Mouse (Mus musculus): Measurements from ENCODE around the gene Ddx19b. TPM values are rescaled to one million over a fixed set of nuclear protein-coding genes. Genes with fewer than 3 reads are reported as not detected.
A peak's percentile ranks its signal among the peaks of the same experiment; 100 is the strongest.
"Not testable (repeated sequence)": the region's sequence is repeated elsewhere in the genome, so short reads cannot be mapped to it uniquely, and the experiment has no call there.

Ddx19b gene
- polyA plus RNA-seq, 1 experiment from 2014 or later = 5.5 TPM

DNA sequence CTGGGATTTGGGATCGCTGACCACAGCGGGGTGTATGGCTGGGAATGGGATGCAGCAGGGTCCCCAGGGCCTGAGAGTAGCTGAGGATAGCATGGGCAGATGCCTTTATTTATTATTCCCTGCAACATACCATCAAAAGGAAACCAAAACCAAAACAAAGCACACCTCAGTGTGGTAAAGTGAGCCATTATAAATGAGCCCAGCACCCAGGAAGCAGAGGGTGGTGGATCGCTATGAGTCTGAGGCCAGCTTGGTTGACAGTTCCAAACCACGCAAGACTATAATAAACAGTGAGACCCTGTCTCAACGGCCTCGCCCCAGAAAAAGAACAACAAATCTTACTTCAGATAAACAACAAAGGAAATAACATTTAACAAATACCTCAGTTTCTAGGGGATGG, 1.5 kb downstream of the Ddx19b start:
- Histone ChIP-seq H3K4me3 (ENCODE audit: low read depth, low read length) (no peak overlapping the region), H3K9me3 (ENCODE audit: control insufficient read depth, low read length) (no peaks in the 10 kb centered on the region), H3K4me1 (ENCODE audit: control insufficient read depth, insufficient read depth, low read length) (peaks cover 10% of the 10 kb centered on the region; the same call in 1 of the 2 replicates), H3K27ac (replicated peaks; ENCODE audit: low read depth, low read length) (no peak overlapping the region), H3K36me3 (ENCODE audit: control insufficient read depth, insufficient read depth, low read length) (no peaks in the 10 kb centered on the region), H3K9ac (ENCODE audit: low read depth, low read length) (no peak overlapping the region), H3K27me3 (replicated peaks; ENCODE audit: control insufficient read depth, insufficient read depth, low read length) (peaks cover 4% of the 10 kb centered on the region; the same call in 1 of the 2 replicates), H3K4me2 (ENCODE audit: low read depth, low read length) (no peak overlapping the region)
- ATAC-seq (ENCODE audit: low read depth) (no peak), DNase-seq (ENCODE audit: low spot score) (no peak)
- 77% methylated on average over 6 of the region's 6 CpGs for WGBS

DNA sequence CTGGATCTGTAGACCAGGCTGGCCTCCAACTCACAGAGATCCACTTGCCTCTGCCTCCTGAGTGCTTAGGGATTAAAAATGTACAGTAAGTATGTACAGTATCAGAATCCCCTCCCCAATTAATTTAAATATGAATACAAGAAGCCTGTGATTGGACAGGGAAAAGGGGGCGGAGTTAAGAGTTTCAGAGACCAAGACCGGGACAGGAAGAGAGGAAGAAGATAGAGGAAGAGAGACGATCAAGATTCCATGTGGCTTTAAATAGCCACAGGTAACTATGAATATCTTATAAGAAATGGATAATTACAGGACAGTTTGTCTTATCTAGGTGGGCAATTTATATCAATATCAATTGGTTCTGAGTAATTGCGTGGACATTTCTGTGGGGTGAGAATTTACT, 2.0 kb downstream of the Ddx19b start:
- WGBS = 55% methylated on average over 4 of the region's 4 CpGs
- H3K36me3 ChIP-seq (ENCODE audit: control insufficient read depth, insufficient read depth, low read length) = no peaks in the 10 kb centered on the region
- H3K27me3 ChIP-seq (replicated peaks; ENCODE audit: control insufficient read depth, insufficient read depth, low read length) = peaks cover 4% of the 10 kb centered on the region; the same call in 1 of the 2 replicates
- H3K4me3 ChIP-seq (ENCODE audit: low read depth, low read length) = no peak overlapping the region
- no peak overlapping the region for H3K9ac ChIP-seq (ENCODE audit: low read depth, low read length)
- ATAC-seq (ENCODE audit: low read depth) (no peak), DNase-seq (ENCODE audit: low spot score) (no peak)
- no peaks in the 10 kb centered on the region for H3K9me3 ChIP-seq (ENCODE audit: control insufficient read depth, low read length)
- H3K4me2 ChIP-seq (ENCODE audit: low read depth, low read length) = no peak overlapping the region
- H3K27ac ChIP-seq (replicated peaks; ENCODE audit: low read depth, low read length) = no peak overlapping the region
- H3K4me1 ChIP-seq (ENCODE audit: control insufficient read depth, insufficient read depth, low read length) = peaks cover 6% of the 10 kb centered on the region; the same call in 1 of the 2 replicates

DNA sequence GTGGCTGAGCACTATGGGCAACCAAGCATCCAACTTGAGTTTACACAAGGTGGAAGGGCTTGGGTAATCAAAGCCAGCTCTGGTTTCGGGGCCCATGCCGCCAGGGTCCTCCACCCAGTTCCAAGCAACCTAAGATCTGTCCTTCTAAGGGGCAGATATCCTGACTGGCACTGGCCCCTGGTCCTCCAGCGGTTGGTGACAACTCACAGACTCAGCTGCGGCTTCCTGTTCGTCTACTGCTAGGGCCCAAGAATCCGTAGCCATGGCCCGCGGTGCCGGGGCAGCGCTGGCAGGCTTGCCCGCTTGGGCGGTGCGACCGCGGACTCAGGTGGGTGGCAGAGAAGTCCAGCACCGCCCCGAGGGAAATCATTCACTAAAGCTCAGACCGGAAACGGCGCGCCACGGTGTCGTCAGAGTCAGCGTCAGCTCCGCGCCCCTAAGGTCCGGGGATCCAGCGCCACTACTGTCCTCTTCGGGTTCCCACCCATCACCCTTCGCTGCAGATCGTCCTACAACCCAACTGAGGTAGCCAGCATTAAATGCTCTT, 4.1 kb downstream of the Ddx19b start:
- DNase-seq (ENCODE audit: low spot score) = peak; percentile 90
- H3K4me3 ChIP-seq (ENCODE audit: low read depth, low read length) = peak overlapping the region; percentile 68
- H3K4me2 ChIP-seq (ENCODE audit: low read depth, low read length) = peak overlapping the region; percentile 54
- peaks cover 4% of the 10 kb centered on the region; the same call in 1 of the 2 replicates for H3K27me3 ChIP-seq (replicated peaks; ENCODE audit: control insufficient read depth, insufficient read depth, low read length)
- H3K4me1 ChIP-seq (ENCODE audit: control insufficient read depth, insufficient read depth, low read length) = 0 out of 2 replicates have a peak, but pooled peaks cover 3% of the 10 kb centered on the region
- WGBS = under 1% methylated on average over 29 of the region's 31 CpGs
- H3K9me3 ChIP-seq (ENCODE audit: control insufficient read depth, low read length) = no peaks in the 10 kb centered on the region
- no peaks in the 10 kb centered on the region for H3K36me3 ChIP-seq (ENCODE audit: control insufficient read depth, insufficient read depth, low read length)
- ATAC-seq (ENCODE audit: low read depth) = peak; percentile 90
- H3K27ac ChIP-seq (replicated peaks; ENCODE audit: low read depth, low read length) = no peak overlapping the region; the same call in 1 of the 2 replicates
- H3K9ac ChIP-seq (ENCODE audit: low read depth, low read length) = peak overlapping the region; percentile 77

DNA sequence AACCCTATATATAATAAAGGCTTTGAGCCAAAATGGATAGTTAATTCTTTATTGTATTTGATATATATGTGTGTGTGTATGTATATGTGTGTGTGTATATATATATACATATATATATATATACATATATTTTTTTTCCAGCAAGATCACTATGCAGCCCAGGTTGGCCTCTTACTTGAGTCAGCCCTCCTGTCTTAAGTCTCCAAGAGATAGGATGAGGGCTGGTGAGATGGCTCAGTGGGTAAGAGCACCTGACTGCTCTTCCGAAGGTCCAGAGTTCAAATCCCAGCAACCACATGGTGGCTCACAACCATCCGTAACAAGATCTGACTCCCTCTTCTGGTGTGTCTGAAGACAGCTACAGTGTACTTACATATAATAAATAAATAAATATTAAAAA, 4.9 kb downstream of the Ddx19b start:
- not testable (repeated sequence) for H3K9me3 ChIP-seq (ENCODE audit: control insufficient read depth, low read length); H3K4me3 ChIP-seq (ENCODE audit: low read depth, low read length); H3K9ac ChIP-seq (ENCODE audit: low read depth, low read length); H3K36me3 ChIP-seq (ENCODE audit: control insufficient read depth, insufficient read depth, low read length); ATAC-seq (ENCODE audit: low read depth); H3K27ac ChIP-seq (replicated peaks; ENCODE audit: low read depth, low read length); H3K27me3 ChIP-seq (replicated peaks; ENCODE audit: control insufficient read depth, insufficient read depth, low read length); H3K4me1 ChIP-seq (ENCODE audit: control insufficient read depth, insufficient read depth, low read length); H3K4me2 ChIP-seq (ENCODE audit: low read depth, low read length); DNase-seq (ENCODE audit: low spot score)
- WGBS = 100% methylated on average over 1 of the region's 2 CpGs

DNA sequence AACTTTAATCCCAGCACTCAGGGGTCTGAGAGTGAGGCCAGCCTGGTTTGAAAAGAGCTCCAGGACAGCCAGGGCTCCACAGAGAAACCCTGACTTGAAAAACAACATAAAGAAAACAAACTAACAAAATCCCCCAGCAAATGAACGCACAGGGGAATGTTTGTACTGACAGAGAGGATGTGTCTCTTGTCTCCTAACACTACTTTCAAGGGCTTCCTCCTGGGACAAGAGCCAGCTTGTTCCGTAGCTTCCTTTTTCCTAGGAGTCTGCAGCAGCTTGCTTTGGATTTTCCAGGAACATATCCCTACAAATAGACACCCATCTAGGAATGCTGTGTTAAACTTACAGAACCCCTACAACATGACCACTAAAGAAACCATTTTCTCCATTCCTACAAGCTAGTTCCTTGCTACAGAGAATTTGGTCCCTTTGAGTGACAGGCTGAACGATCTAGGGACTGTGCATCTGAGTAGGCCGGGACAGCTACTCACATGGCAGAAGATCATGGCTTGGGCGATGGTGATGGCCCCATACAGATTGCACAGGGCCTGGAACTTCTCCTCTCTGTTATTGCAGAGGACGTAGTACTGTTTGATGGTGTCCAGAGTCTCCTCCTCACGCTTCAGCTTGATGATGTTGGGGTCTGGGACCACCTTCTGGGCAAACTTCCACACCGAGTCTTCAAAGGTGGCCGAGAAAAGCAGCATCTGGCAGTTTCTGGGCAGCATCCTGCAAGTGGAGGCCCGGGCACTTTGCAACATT, 21.1 kb downstream of the Ddx19b start:
- not testable (repeated sequence) for H3K9me3 ChIP-seq (ENCODE audit: control insufficient read depth, low read length); H3K9ac ChIP-seq (ENCODE audit: low read depth, low read length); H3K4me2 ChIP-seq (ENCODE audit: low read depth, low read length); DNase-seq (ENCODE audit: low spot score); H3K27ac ChIP-seq (replicated peaks; ENCODE audit: low read depth, low read length); H3K4me1 ChIP-seq (ENCODE audit: control insufficient read depth, insufficient read depth, low read length); H3K27me3 ChIP-seq (replicated peaks; ENCODE audit: control insufficient read depth, insufficient read depth, low read length); H3K4me3 ChIP-seq (ENCODE audit: low read depth, low read length); ATAC-seq (ENCODE audit: low read depth)
- 85% methylated on average over 9 of the region's 10 CpGs for WGBS
- peaks cover 47% of the 10 kb centered on the region for H3K36me3 ChIP-seq (ENCODE audit: control insufficient read depth, insufficient read depth, low read length)

DNA sequence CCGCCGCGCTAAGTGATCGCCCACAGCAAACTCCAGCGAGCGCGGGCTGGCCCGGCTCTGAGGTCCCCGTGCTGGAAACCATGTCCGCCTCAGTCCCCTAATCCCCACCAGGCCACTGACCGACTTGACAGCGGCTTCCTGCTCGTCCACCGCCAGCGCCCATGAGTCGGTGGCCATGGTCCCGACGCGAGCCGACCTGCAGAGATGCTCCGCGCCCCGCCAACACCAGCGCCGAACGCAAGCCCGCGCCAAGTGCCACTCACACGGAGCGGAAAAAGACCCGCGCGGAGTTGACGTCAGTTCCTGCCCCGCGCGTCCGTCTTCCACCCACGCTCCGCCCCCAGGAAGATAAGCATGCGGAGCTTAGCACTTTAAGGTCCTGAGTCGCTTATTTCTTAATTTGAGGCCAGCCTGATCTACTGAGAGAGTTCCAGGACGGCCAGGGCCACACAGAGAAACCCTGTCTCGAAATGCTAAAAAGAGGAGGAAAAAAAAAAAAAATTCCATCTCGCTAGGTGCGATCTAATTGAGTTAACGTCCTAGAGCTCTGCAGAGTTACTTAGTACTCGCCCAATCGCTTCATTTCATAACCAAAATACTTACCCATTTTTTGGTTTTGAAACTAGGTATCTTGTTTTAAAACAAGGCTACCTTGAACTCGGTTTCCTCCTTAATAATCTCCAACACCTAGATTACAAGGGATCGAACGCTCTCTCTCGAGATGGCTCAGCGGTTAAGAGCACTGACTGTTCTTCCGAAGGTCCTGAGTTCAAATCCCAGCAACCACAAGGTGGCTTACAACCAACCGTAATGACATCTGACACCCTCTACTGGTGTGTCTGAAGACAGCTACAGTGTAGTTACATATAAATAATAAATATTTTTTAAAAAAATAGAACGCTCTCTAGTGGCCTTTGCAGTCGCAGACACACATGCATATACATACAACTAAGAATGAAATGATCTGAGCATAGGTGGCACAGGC, 33.7 kb downstream of the Ddx19b start, which contains the start of gene Ddx19a:
Gene Ddx19a, minus strand, starts transcription at position 254 of the 985 bp plus-strand sequence.
- peak within 1 kb of the TSS; percentile 65 for H3K4me2 ChIP-seq (ENCODE audit: low read depth, low read length)
- H3K36me3 ChIP-seq (ENCODE audit: control insufficient read depth, insufficient read depth, low read length) = peaks cover 12% of the 10 kb centered on the region; the same call in 1 of the 2 replicates
- H3K27ac ChIP-seq (replicated peaks; ENCODE audit: low read depth, low read length) = peak within 1 kb of the TSS; percentile 87
- H3K4me3 ChIP-seq (ENCODE audit: low read depth, low read length) = peak within 1 kb of the TSS; percentile 93
- H3K9ac ChIP-seq (ENCODE audit: low read depth, low read length) = peak within 1 kb of the TSS; percentile 87
- 4% methylated on average over 58 of the region's 58 CpGs for WGBS
- DNase-seq (ENCODE audit: low spot score) (peak; percentile 96), ATAC-seq (ENCODE audit: low read depth) (peak; percentile 97)
- H3K9me3 ChIP-seq (ENCODE audit: control insufficient read depth, low read length) = no peaks in the 10 kb centered on the region
- H3K4me1 ChIP-seq (ENCODE audit: control insufficient read depth, insufficient read depth, low read length) = peaks cover 3% of the 10 kb centered on the region; the same call in 1 of the 2 replicates
- H3K27me3 ChIP-seq (replicated peaks; ENCODE audit: control insufficient read depth, insufficient read depth, low read length) = no peaks in the 10 kb centered on the region

DNA sequence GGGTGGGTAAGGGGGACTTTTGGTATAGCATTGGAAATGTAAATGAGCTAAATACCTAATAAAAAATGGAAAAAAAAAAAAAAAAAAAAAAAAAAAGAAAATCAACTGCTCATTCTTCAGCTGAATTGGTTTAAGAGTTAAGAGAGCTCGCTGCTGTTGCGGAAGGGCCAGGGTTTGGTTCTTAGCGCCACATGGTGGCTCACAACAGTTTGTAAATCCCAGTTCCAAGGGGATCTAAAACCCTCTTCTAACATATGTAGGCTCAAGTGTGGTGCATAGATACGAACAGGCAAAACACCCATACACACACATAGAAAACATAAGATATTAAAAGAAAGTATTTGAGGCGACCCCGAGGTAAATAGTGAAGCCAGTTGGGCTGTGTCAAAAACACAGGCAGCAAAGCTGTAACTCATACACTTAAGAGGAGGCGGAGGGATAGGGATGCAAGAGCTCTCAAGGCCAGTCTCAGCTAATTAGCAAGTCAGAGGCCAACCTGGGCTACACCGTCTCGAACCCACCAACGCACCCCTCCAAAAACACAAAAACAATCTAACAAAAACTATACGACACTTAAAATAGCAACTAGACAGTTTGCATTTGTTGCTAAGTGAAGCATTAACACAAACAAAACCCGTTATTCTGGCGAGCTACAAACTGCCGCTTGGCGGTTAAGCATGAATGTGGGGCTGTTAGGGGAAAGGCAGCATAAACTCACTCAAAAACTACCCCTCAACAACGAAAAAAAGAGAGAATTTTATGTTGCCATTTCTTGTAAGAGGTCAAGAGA, 34.7 kb downstream of the Ddx19b start:
- no peak for DNase-seq (ENCODE audit: low spot score)
- WGBS = 38% methylated on average over 16 of the region's 16 CpGs

More for the DNA sequence above, 34.7 kb downstream of the Ddx19b start:
- H3K27me3 ChIP-seq (replicated peaks; ENCODE audit: control insufficient read depth, insufficient read depth, low read length) = no peaks in the 10 kb centered on the region
- H3K9ac ChIP-seq (ENCODE audit: low read depth, low read length) = peak overlapping the region; percentile 87
- H3K4me1 ChIP-seq (ENCODE audit: control insufficient read depth, insufficient read depth, low read length) = peaks cover 3% of the 10 kb centered on the region; the same call in 1 of the 2 replicates
- no peaks in the 10 kb centered on the region for H3K9me3 ChIP-seq (ENCODE audit: control insufficient read depth, low read length)
- ATAC-seq (ENCODE audit: low read depth) = no peak
- H3K4me2 ChIP-seq (ENCODE audit: low read depth, low read length) = peak overlapping the region; percentile 65
- H3K4me3 ChIP-seq (ENCODE audit: low read depth, low read length) = peak overlapping the region; percentile 93
- peaks cover 20% of the 10 kb centered on the region; the same call in 1 of the 2 replicates for H3K36me3 ChIP-seq (ENCODE audit: control insufficient read depth, insufficient read depth, low read length)
- peak overlapping the region; percentile 87 for H3K27ac ChIP-seq (replicated peaks; ENCODE audit: low read depth, low read length)

Measured in embryonic facial prominence, embryonic 14.5 days (tissue).